Mouse (Mus musculus): ENCODE measurements around the gene H2-Oa.
A peak's percentile ranks its signal among the peaks of the same experiment; 100 is the strongest.

H2-Oa gene

DNA sequence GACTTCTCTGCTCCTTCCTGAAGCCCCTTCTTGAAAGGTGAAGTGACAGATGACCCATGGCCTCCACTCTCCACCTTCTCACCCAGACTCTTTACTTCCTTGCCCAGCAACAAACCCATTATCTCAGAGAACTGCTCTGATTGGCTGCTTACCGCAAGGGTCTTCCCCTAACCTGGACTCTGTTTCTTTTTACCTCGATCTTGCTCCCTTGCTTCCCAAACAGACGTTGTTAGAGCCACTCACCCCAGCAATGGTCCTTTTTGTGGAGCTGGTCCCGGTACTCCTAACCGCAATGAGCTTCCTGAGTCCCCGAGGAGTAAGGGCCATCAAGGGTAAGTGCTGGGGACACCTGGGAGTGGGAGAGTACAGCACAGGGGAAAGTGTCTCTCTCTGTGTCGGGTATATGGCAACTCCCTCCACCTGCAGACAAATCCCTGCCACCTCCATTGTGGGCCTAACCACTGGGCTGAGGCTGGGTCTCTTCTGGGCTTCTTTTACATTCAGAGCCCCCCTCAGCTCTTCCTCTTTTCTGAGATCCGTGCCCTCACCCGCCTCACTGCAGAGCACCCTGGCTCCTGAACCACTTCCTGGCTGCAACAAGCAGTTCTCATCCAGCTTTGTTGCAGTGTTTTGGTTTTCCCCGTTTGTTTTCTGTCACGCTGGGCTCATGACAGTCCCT, at the start of gene H2-Oa:
Gene H2-Oa (plus strand): TSS at position 144 of the 679 bp plus-strand sequence.
- DNase-seq (ENCODE audit: low spot score) = no peak

DNA sequence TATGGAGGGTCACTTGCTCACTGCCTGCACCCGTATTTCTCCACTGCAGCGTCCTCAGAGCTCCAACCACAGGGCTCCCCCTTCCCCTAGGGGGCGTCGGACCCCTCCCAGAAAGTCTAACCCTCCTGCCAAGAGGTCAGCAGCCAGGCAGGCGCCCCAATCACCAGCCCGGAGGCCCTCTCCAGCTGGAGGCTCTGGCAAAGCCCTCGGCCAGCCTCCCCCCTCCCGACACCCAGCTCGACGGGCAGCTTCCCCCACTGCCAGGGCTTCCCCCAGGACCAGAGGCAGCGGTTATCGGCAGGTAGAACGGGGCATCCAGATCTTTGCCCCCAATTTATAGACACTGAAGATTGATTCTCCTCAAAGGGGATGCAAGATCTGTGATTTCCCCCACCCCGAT, 46.2 kb upstream of the H2-Oa start:
- DNase-seq (ENCODE audit: low spot score) = no peak

DNA sequence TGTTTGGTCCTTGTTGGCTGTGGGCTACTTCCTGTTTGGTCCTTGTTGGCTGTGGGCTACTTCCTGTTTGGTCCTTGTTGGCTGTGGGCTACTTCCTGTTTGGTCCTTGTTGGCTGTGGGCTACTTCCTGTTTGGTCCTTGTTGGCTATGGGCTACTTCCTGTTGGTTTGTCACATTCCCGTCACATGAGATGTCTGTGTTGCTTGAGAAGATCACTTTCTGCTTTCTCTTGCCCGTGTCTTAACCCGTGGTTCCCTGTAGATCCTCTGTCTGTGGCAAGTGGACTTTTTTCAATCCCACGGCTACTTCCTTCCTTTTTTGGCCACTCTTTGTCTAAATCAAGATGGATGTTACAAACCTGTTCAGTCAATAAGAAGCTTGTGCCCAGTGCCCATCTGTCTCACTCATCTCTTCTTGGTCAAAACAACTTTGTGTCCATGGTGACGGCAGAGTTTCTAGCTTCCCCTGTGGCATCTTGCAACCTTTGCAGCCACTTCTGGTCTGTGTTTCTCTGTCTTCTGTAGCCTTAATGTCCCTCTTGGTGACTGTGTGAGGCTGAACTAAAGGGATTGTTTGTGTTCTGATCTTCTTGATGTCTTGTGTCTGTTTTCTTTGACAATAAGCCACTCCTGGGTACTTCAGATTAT, 44.6 kb upstream of the H2-Oa start:
- no peak for DNase-seq (ENCODE audit: low spot score)

DNA sequence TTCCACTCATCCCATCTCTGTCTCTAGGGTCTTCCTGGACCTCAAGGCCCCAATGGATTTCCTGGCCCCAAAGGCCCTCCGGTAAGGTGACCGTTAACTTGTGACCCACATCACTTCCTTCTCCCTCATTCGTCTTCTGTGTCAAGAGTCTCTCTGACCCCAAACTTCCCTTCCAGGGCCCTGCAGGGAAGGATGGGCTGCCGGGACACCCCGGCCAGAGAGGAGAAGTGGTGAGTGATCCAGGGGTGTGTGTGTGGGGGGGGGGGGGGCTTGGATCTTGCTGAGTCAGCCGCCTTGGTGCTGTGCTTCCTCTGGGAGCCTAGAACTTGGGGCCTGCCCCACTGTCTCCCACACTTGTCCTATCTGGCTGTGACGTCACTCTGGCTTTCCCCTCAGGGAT, 34.9 kb upstream of the H2-Oa start:
- no peak for DNase-seq (ENCODE audit: low spot score)

DNA sequence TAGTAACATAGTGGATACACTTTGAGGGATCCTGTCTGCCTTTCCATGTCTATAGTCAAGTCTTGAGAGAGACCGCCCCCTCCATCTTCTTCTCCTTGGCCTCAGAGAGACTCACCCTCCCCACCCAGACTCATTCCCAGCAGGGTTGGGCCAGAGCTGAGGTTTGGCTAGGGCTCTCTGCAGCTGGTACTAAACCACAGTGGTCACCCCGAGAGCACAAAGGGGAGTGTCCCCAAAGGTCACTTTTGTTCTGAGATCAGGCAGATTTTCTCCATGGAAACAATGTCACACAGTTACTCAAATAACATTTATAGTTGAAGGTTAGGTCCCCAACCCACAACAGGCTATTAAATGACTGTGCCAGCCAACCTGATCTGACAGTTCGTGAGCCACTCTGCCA, 23.3 kb upstream of the H2-Oa start:
- DNase-seq (ENCODE audit: low spot score) = no peak

DNA sequence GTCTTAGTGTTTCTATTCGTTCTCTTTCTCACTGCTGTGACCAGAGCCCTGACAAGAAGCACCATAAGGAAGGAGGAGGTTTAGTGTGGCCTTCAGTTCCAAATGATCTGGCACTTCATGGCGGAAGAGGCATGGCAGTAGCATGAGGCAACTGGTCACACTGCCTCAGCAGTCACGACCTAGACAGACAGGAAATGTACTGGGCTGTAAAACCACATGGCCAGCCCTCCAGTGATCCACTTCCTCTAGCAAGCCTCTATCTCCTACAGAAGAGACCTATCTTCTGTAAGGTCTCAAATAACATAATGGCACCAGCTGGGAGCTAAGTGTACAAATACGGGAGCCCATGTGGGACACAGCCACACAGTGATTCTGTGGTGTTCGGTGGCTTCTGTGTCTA, 20.0 kb upstream of the H2-Oa start:
- no peak for DNase-seq (ENCODE audit: low spot score)

DNA sequence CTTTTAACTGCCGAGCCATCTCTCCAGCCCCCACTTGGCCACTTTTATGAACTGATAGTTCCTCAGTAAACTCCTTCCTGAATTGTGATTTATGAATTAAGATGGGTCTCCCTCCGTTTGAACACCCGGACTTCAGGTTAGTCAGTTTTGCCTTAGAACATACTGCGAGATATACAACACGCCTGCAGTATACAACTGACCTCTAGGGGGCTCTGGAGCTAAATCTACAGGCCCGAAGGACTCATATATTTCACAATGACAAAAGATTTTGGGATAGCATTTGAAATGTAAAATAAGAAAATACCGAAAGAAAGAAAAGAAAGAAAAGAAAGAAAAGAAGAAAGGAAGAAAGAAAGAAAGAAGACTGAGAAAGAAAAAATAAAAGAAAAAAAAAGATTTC, 16.9 kb upstream of the H2-Oa start:
- peak; percentile 29 for DNase-seq (ENCODE audit: low spot score)

DNA sequence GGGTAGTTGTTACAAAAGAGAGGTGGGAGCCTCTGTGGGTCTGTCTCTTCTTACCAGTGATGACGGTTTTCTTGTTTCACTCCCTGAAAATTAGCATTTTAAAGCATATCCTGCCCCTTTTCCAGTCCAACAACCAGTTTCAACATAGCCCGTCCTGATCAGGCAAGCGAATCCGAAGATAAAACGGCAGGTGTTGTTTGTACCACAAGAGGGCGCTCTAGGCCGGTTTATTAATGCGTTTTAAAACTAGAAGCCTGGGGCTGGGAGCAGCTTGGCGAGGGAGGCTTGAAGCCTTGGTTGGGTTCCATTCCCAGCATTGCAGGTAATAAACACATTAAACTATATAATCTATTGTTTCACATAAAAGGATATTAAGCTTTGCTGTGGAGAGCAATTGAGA, 14.6 kb upstream of the H2-Oa start:
- peak; percentile 47 for DNase-seq (ENCODE audit: low spot score)

DNA sequence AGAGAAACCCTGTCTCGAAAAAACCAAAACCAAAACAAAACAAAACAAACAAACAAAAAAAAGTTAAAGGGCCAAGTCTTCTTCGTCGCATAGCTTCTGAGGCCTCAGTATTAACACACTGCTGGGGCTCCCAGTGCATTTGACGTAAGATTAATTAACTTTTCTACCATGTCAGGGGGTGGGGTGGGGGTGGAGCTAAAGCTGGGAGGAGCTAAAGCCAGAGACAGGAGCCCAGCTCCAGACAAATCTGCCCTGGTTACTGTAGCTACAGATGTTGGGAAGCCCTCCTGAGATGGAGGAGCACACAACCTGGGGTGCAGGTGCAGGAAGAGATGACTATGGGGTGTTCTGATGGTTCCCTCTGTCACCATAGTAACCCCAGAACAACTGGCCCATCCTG, 14.0 kb upstream of the H2-Oa start:
- no peak for DNase-seq (ENCODE audit: low spot score)

DNA sequence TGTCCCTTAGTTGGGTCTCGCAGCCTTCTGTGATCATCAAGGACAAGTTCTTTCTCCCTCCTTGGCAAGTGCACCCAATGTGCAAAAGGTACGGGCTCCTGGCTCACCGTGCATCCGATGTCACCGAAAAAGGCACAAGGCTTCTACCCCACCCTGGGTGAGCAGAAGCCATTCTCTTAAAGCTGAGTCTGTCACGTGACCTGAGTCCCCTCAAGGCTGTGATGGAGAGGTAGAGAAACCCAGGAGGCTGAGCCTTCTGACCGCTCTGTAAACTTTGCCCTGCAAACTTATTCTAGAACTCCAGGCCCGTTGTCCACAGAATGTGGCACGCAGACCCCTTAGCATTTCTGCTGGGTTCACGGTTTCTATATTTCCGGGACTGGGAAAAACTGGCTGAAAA, 13.1 kb upstream of the H2-Oa start:
- DNase-seq (ENCODE audit: low spot score) = no peak

DNA sequence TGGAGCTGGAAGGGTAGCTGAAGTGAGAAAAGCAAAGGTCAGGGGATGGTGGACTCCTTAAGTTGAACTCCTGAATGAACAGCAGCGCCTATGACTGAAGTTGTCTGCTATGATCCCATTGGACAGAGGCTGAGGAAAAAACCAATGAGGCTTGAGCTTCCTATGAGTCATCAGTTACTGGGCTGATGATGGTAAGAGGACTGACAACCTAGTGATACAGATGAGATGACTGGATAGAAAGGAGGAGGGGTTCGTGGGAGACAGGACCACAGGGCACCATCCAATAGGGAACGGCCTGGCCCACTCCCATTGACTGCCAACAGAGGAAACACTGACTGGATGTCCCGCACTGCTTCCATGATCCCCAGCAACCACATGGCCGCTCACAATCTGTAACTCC, 12.5 kb upstream of the H2-Oa start:
- no peak for DNase-seq (ENCODE audit: low spot score)

DNA sequence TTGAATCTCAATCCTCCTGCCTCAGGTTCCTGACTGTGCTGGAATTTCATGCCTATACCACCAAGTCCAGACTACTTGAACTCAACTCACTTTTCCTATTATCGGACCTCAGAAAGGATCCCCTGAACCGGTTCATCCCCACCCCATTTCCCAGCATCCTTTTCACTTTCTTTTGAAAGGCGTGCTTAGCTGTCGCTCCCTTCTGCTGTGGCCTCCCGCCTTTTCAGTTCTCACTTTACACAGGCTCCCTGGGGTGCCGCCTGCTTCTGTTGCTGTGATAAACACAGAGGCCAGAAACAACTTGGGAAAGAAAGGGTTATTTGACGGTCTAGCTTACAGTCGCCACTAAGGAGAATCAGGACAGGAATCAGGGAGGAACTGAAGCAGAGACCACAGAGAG, 9.0 kb upstream of the H2-Oa start:
- no peak for DNase-seq (ENCODE audit: low spot score)

DNA sequence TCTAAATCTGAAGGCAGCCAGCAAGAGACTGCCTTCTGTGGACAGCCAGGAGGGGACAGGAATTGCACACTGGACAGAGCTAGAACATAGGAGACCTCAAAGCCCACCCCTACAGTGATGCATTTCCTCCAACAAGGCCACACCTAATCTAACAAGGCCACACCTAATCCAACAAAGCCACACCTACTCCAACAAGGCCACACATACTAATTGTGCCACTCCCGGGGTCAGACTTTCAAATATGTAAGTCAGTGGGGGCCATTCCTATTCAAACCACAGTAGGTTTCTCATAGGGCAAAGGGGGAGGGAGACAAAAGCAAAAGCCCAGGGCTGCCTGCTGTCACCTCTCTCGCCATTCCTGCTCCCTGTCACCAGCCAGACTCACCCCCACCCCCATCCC, 4.8 kb upstream of the H2-Oa start:
- no peak for DNase-seq (ENCODE audit: low spot score)

DNA sequence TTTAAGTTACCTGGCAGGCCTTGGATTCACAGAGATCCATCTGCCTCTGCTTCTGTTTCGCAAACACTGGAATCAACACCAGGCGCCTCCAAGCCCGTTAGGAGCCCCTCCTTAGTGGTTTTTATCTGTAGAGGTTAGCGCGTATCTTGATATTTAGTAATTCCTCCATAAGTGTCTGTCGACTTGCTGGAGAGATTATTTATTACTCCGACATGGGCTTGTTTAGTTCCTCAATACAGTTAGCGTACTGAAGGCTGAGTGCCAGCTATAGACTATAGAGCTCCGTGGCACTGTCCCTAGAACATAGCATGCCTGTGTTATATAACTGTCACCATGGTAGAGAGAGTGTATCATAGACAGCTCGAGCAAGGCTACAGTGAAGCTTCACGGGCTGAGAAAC, 4.0 kb upstream of the H2-Oa start:
- no peak for DNase-seq (ENCODE audit: low spot score)

DNA sequence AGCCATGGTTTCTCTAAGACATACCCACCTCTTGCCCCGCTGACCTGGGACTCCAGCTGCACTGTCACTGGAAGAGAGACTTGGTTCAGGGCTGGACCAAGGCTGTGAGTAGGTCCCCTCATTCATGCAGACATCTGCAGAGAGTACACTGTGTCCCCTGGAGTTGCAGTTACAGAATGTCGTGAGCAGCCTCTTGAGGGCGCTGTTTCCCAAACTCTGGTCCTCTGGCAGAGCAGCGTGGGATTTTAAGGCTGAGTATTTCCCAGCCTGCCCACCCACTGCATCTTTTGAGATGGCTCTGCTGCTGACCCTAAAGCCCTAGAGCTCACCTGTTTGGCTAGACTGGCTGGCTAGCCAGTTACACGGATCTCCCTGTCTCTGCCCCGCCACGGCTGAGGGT, 1.2 kb upstream of the H2-Oa start:
- DNase-seq (ENCODE audit: low spot score) = no peak

DNA sequence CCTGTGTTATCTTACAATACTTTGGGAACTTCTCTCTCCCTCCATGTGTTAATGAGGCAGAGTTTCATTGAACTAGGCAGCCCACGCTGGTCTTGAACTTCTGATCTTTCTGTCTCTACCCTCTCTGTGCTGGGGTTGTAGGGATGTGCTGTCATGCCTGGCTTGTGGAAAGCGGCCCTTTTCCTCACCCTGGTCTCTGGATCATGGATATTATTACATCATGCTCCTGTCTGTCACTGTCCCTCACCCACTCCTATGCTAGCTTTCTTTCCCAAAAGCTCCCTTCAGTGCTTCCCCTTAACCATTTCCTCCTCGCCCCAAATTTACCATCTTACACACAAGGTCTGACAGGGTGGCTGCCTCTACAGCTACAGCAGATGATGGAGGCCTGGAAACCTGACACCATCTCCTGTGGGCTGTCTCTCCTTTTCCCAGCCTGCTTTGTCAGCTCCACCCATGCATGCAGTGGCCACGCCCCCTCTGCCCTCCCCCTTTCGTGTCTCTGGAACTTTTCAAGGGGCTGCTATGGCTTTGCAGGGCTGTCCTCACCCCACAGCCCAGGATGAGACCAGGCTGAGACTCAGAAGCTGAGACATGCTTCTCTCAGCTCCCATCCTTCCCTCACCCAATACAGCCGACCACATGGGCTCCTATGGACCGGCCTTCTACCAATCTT, 1.2 kb downstream of the H2-Oa start:
- no peak for DNase-seq (ENCODE audit: low spot score)

DNA sequence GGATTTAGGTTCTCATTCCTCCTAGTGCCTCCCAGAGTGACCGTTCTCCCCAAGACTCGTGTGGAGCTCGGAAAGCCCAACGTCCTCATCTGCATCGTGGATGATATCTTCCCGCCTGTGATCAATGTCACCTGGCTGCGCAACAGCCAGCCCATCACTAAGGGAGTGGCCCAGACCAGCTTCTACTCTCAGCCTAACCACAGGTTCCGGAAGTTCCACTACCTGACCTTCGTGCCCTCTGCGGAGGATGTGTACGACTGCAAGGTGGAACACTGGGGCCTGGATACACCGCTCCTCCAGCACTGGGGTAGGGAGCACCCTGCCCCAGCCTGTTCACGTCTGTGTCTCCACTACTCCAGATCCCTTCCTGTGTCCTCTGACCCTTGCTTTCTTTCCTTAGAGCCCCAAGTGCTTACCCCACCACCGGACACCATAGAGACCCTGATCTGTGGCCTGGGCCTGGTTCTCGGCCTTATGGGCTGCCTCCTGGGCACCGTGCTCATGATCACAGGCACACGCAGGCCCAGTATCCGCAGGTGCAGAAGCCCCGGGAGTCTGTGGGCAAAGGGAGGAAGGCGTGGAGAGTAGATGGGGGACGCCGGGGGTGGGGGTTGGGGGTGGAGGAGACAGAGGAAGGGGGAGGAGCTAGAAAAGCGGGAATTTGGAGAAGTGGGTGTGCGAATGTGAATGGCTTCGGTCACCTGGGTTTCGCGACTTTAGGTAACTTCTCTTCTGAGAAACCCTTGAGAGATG, 2.3 kb downstream of the H2-Oa start:
- DNase-seq (ENCODE audit: low spot score) = no peak

DNA sequence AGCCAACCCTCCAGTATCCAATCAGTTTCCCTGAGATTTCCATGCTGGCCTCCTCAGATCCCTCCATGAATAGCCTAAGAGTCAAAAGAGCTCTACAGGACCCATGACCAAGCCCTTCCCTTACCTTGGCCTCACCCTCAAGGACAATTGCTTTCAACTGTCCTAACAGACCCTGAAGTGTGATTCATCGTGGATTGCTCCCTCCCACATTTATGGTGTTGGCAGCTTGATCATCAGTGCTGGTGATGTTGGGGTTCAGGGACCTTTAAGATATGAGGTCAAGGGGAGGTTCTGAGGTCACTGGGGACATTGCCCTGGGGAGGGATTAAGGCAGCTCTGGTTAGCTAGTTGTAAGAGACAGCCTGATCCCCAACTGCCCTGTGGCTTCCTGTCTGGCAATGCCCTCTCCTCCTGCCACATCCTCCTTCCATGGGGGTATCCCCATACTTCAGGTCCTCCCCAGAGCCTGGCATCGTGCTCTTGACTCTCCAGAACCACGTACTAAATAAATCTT, 4.4 kb downstream of the H2-Oa start:
- no peak for DNase-seq (ENCODE audit: low spot score)

DNA sequence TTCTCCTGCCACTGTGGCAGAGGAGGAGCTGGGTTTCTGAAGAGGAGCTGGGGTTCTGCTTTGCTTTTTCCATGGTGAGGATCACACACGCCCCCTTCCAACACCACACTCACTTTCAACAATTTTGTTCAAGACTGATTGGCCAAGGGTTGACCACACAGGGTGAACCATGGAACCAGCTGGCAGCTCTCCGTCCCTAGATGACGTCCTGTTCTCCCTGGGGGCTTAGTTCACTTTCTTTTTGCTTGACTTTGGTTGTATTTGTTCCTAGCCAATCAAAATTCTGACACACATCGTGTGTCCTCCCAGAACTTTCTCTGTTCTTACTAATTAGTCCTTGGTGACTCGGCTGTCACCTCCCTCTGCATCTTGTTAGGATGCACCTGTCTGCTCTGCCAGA, 5.1 kb downstream of the H2-Oa start:
- DNase-seq (ENCODE audit: low spot score) = no peak

DNA sequence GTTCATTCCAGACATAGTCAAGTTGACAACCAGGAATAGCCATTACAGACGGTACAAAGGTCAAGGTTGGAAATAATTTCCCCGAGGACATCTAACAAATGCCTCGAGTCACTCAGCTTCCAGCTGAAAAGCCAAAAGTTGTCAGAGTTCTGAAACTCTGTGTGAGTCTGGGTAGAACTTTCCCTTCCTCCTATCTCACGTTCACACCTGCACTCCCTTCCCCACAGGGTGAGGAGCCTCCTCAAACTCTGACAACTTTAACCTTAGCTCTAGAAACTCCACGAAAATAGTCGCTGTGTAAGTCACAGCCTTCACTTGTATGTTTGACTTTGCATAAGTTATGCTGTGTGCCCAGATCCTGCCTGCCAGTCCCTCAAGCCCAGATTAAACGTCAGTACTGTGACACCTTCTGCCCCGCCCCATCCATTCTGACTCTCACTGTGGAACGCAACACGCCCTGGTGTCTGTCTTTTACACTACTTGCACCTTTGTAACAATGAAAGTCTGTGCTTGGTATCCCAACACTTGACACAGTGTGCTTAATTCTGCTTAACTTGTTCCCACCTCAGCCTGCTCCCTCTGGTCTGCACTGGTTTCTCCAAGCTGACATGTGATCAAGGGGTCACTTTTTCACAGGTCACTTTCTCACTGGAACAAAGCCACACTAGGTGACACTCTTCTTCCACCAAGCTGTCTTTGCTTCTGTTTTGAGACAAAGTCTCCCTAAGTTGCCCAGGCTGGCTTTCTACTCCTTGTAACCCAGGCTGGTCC, 6.8 kb downstream of the H2-Oa start:
- DNase-seq (ENCODE audit: low spot score) = no peak

DNA sequence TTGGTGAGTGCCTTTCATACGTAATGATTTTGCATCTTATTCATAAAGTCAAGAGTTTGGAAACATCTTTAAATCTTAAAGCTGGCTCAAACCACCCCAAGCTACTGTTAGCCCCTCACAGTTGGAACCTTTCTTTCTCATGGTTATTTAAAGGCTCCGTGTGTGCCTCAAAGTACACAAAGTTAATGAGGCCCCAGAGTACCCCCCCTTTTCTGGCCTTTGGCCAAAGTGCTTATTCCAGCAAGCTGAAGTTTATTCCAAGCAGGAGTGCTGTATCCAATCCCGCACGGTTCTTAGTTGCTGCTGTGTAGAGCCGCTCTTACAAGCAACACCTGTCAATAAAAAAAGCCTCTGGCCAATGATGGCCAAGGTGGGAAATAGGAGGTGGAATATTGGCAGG, 7.4 kb downstream of the H2-Oa start:
- no peak for DNase-seq (ENCODE audit: low spot score)

DNA sequence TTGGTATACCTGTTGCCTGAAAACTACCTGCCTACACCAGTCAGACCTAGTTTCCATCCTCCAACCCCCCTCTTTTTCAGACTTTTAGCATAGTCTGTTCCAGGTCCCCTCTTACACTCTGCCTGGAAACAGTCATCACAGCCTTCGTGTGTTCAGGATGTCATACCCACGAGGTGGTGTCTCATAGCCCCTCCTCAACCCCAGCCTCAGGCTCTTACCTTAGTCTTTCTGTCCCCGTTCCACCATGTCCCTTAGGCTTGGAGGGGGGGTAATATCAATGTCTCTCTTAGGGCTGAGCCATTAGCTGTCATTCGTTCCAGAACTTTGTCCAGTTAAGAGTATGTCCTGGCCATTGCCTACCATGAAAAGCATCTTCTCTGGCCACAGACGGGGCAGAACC, 9.0 kb downstream of the H2-Oa start:
- DNase-seq (ENCODE audit: low spot score) = no peak
